Mouse (Mus musculus) forebrain, embryonic 12.5 days (tissue): Measurements from ENCODE around the gene Mfsd2b. TPM values are rescaled to one million over a fixed set of nuclear protein-coding genes. Genes with fewer than 3 reads are reported as not detected.

Experiments used
- ATAC-seq: fragments of 200-750 bp; cut with Nextera tagmentation; 2 replicates; pipeline ENCODE4 v1.8.0; 2017; ENCODE audit warnings: moderate TSS enrichment; ENCODE audit not compliant: low FRiP score
- H3K27ac ChIP-seq: fragments of 300-500 bp; sonication (generic); 2 replicates; pipeline ENCODE4 v1.5.1; 2016; ENCODE audit warnings: mild to moderate bottlenecking
- H3K27me3 ChIP-seq: fragments of 300-500 bp; sonication (generic); 2 replicates; pipeline ENCODE4 v1.6.1; 2016; ENCODE audit warnings: mild to moderate bottlenecking
- H3K36me3 ChIP-seq: fragments of 300-500 bp; sonication (generic); replicated peaks from 2 replicates; pipeline ENCODE4 v1.6.1; 2016; ENCODE audit warnings: mild to moderate bottlenecking
- H3K4me1 ChIP-seq: fragments of 300-500 bp; sonication (generic); 2 replicates; pipeline ENCODE4 v1.6.1; 2016
- H3K4me2 ChIP-seq: fragments of 300-500 bp; sonication (generic); 2 replicates; pipeline ENCODE4 v1.6.1; 2016; ENCODE audit warnings: mild to moderate bottlenecking, moderate library complexity
- H3K4me3 ChIP-seq: fragments of 300-500 bp; sonication (generic); replicated peaks from 2 replicates; pipeline ENCODE4 v1.5.1; 2016; ENCODE audit warnings: mild to moderate bottlenecking
- H3K9ac ChIP-seq: fragments of 300-500 bp; sonication (generic); 2 replicates; pipeline ENCODE4 v1.6.1; 2016; ENCODE audit warnings: mild to moderate bottlenecking
- H3K9me3 ChIP-seq: fragments of 300-500 bp; sonication (generic); 2 replicates; pipeline ENCODE4 v1.6.1; 2016
- WGBS: fragments of 180-500 bp; shearing (Covaris S2); methylation state at CpG from one replicate; pipeline ENCODE4 v1.1.7; 2016; 5-methylcytosine and 5-hydroxymethylcytosine counted together
- polyA plus RNA-seq: library from polyadenylated mRNA; unstranded; fragments of >200 nt; fragmentation: Nextera tagmentation; extraction: Ambion mirVana; gene quantifications from 2 replicates; pipeline ENCODE4 v1.2.1, GENCODE M21; 2016

Gene Mfsd2b
- polyA plus RNA-seq, 1 experiment from 2014 or later, result 2.5 TPM

- Histone ChIP-seq H3K4me1 (peaks cover 10% of the 10 kb centered on the region), H3K36me3 (no peaks in the 10 kb centered on the region), H3K4me2 (no peak overlapping the region), H3K9me3 (no peaks in the 10 kb centered on the region), H3K27me3 (peaks cover 14% of the 10 kb centered on the region), H3K27ac (no peak overlapping the region), H3K9ac (no peak overlapping the region), H3K4me3 (no peak overlapping the region)
- WGBS, result 95% methylated on average over 5 of the region's 5 CpGs
- ATAC-seq, result no peak
These were observed 2.9 kb downstream of the Mfsd2b start for GRCm38 (mm10) chr12:4871260-4871659.

DNA sequence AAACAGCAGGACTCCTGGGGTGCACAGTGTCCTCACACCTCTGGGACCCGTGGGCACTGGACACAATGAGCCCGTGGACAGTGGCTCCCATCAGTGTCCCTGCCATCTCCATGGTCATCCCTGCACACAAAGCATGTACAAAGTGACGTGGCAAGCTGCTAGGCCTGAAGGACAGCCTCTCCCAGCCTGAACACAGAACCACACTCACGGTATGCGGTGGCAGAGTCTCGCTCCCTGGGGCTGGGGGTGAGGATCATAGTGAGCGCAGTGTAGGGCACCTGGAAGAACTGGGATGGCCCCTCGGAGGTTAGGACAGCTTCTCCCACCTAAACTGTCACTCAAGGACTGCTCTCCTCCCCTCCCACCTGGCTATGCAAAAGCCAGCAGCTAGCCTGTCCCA is 5.2 kb downstream of the Mfsd2b start:
- H3K4me1 ChIP-seq, result peaks cover 6% of the 10 kb centered on the region
- H3K27me3 ChIP-seq, result peaks cover 14% of the 10 kb centered on the region
- no peaks in the 10 kb centered on the region for H3K36me3 ChIP-seq
- no peaks in the 10 kb centered on the region for H3K9me3 ChIP-seq
- H3K27ac ChIP-seq, result no peak overlapping the region
- no peak overlapping the region for H3K4me2 ChIP-seq
- no peak for ATAC-seq
- H3K4me3 ChIP-seq, result no peak overlapping the region
- no peak overlapping the region for H3K9ac ChIP-seq
- WGBS, result 82% methylated on average over 8 of the region's 8 CpGs

DNA sequence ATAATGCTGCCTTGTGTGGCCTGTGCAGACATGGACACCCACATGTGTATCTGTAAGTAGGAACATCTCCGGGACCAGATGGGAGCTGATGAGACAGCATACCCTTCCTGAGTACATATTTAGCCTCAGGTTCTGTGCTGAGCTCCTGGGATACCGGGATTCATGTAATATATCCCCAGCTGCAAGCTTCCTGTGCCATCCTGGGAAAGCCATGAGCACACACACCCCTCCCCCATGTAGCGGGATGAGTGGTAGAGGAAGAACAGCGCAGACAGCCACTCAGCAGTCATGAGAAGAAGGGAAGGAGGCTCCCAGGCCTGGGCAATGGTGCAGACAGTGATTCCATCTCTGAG is 9.8 kb downstream of the Mfsd2b start:
- Histone ChIP-seq H3K4me1 (peaks cover 3% of the 10 kb centered on the region; the same call in 1 of the 2 replicates), H3K27me3 (no peaks in the 10 kb centered on the region), H3K4me3 (no peak overlapping the region), H3K4me2 (no peak overlapping the region), H3K9me3 (no peaks in the 10 kb centered on the region), H3K36me3 (no peaks in the 10 kb centered on the region), H3K9ac (no peak overlapping the region), H3K27ac (no peak overlapping the region)
- ATAC-seq, result no peak
- WGBS, result 77% methylated on average over 4 of the region's 4 CpGs

- Histone ChIP-seq H3K9me3 (no peaks in the 10 kb centered on the region), H3K4me1 (peaks cover 3% of the 10 kb centered on the region; the same call in 1 of the 2 replicates), H3K4me2 (no peak overlapping the region), H3K27me3 (no peaks in the 10 kb centered on the region), H3K36me3 (no peaks in the 10 kb centered on the region), H3K9ac (no peak overlapping the region), H3K27ac (no peak overlapping the region), H3K4me3 (no peak overlapping the region)
- WGBS, result 78% methylated on average over 4 of the region's 4 CpGs
- ATAC-seq, result no peak; the same call in 1 of the 2 replicates
These were observed 10.4 kb downstream of the Mfsd2b start for GRCm38 (mm10) chr12:4863654-4864337.

DNA sequence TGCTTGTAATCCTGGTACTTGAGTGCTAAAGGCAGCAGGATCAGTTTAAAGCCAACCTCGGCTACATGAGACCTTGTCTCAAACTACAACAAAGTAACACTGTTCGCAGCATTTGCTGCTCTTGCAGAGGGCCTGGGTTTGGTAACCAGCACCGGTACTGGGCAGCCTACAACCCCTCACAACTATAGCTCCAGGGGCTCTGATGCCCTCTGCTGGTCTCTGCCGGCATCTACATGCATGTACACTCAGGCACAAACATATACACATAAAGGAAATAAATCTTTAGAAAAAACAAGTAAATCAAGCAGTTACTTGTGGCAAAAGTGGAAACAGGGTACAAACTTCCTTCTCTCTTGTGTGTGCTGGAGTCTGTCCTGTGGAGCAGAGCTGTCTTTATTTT is 11.5 kb downstream of the Mfsd2b start:
- Histone ChIP-seq H3K9ac (no peak overlapping the region), H3K4me3 (no peak overlapping the region), H3K9me3 (no peaks in the 10 kb centered on the region), H3K27me3 (no peaks in the 10 kb centered on the region), H3K27ac (no peak overlapping the region), H3K4me1 (peaks cover 3% of the 10 kb centered on the region; the same call in 1 of the 2 replicates), H3K36me3 (0 out of 2 replicates have a peak, but pooled peaks cover 4% of the 10 kb centered on the region), H3K4me2 (no peak overlapping the region)
- WGBS, result 94% methylated on average over 4 of the region's 4 CpGs
- no peak for ATAC-seq

DNA sequence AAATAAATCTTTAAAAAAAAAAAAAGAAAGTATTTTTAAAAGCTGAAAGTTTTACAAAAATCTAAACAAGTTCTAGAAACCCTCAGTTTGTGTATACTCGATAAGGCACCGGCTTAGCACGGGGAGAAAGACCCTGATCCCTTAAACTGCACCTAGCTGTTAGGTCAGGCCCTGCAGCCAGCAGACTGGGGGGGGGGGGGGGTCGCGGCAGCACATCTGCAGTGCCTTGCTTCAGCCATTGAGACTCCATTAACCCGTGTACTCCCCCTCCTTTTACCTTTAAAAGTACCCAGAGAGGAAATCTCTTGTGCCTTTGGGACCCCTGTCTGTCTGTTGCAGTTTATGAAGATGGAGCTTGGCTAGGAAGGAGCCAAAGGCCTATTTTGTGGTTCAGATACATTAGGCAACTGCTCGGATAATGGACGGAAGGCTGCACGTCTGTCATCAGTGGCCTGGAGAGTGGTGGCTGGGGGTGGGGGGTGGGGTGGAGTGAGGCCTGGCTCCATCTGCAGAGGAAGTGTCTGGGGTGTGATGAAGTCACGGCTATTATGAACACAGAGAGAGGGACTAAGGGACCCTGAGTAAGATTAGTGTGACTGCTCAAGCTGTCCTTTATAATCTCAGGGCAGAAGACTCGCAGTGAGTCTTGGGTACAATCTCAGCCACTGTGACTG is 14.8 kb downstream of the Mfsd2b start:
- ATAC-seq, result no peak
- Histone ChIP-seq H3K27me3 (no peaks in the 10 kb centered on the region), H3K9me3 (no peaks in the 10 kb centered on the region), H3K4me3 (no peak overlapping the region), H3K4me1 (peaks cover 2% of the 10 kb centered on the region; the same call in 1 of the 2 replicates), H3K27ac (no peak overlapping the region), H3K36me3 (peaks cover 19% of the 10 kb centered on the region), H3K9ac (no peak overlapping the region), H3K4me2 (no peak overlapping the region)
- 67% methylated on average over 11 of the region's 11 CpGs for WGBS

- Histone ChIP-seq H3K4me3 (no peak overlapping the region), H3K36me3 (peaks cover 30% of the 10 kb centered on the region), H3K4me1 (no peaks in the 10 kb centered on the region), H3K4me2 (no peak overlapping the region), H3K27ac (no peak overlapping the region), H3K9ac (no peak overlapping the region), H3K27me3 (no peaks in the 10 kb centered on the region), H3K9me3 (no peaks in the 10 kb centered on the region)
- WGBS, result 93% methylated on average over 2 of the region's 2 CpGs
- no peak for ATAC-seq
These were observed 17.3 kb downstream of the Mfsd2b start for GRCm38 (mm10) chr12:4856834-4857233.

- Histone ChIP-seq H3K9ac (no peak overlapping the region), H3K27me3 (no peaks in the 10 kb centered on the region), H3K27ac (no peak overlapping the region), H3K9me3 (no peaks in the 10 kb centered on the region), H3K4me2 (no peak overlapping the region), H3K4me1 (no peaks in the 10 kb centered on the region), H3K36me3 (peaks cover 35% of the 10 kb centered on the region), H3K4me3 (no peak overlapping the region)
- WGBS, result 97% methylated on average over 5 of the region's 5 CpGs
- ATAC-seq, result no peak
These were observed 18.0 kb downstream of the Mfsd2b start for GRCm38 (mm10) chr12:4856160-4856559.

- Histone ChIP-seq H3K4me2 (peak overlapping the region; percentile 75), H3K27ac (no peak overlapping the region), H3K4me1 (peaks cover 26% of the 10 kb centered on the region), H3K27me3 (peaks cover 32% of the 10 kb centered on the region), H3K4me3 (peak overlapping the region; percentile 68), H3K36me3 (peaks cover under 1% of the 10 kb centered on the region; the same call in 1 of the 2 replicates), H3K9me3 (no peaks in the 10 kb centered on the region), H3K9ac (peak overlapping the region; percentile 57)
- WGBS, result 1% methylated on average over 12 of the region's 12 CpGs
- peak; percentile 57; the same call in 1 of the 2 replicates for ATAC-seq
These were observed 30.4 kb downstream of the Mfsd2b start for GRCm38 (mm10) chr12:4843741-4844140.

DNA sequence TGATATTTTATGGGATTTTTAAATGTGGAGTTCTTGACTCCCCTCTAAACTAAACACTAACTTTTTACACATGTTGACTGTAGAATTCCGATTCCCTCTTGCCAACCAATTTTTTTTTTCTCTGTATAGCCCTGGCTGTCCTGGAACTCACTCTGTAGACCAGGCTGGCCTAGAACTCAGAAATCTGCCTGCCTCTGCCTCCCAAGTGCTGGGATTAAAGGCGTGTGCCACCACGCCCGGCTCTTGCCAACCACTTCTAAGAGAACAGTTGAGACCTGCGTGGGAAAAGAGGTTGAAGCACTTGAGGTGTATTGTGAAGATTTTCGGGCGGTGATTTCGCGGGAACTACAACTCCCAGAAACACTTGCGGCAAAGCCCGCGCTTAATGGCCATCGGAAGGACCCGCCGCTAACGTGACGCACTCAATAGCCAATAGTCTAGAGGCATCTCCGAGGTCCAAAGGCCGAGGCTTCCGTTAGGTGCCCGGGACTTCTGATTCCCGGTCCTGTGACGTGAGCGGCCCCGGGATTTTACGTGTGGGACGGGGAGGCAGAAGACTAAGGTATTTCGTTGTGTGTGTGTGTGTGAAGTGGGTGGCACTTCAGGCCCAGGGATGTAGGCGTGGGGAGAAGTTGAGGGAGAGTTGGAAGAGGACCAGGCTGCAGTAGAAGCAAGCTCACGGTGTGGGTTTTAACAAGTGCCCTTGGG is 31.1 kb downstream of the Mfsd2b start, which contains the start of gene Wdcp:
Wdcp (plus strand) TSS at position 414 of the 708 bp plus-strand sequence.
- H3K4me2 ChIP-seq, result peak within 1 kb of the TSS; percentile 75
- WGBS, result under 1% methylated on average over 30 of the region's 30 CpGs
- H3K27me3 ChIP-seq, result peaks cover 32% of the 10 kb centered on the region
- H3K9ac ChIP-seq, result peak within 1 kb of the TSS; percentile 57
- H3K4me3 ChIP-seq, result peak within 1 kb of the TSS; percentile 68
- H3K36me3 ChIP-seq, result no peaks in the 10 kb centered on the region
- H3K27ac ChIP-seq, result 0 out of 2 replicates have a peak within 1 kb of the TSS, but pooled peaks have one; percentile 53
- H3K9me3 ChIP-seq, result no peaks in the 10 kb centered on the region
- ATAC-seq, result peak; percentile 92
- peaks cover 26% of the 10 kb centered on the region for H3K4me1 ChIP-seq

GRCm38 (mm10) chr12:4842456-4842855 is 31.7 kb downstream of the Mfsd2b start:
- ATAC-seq, result 0 out of 2 replicates have a peak, but pooled peaks have one; percentile 7
- H3K27me3 ChIP-seq, result peaks cover 32% of the 10 kb centered on the region
- peaks cover 26% of the 10 kb centered on the region for H3K4me1 ChIP-seq
- no peak overlapping the region for H3K9ac ChIP-seq
- H3K9me3 ChIP-seq, result no peaks in the 10 kb centered on the region
- no peaks in the 10 kb centered on the region for H3K36me3 ChIP-seq
- H3K4me2 ChIP-seq, result no peak overlapping the region
- WGBS, result 86% methylated on average over 8 of the region's 8 CpGs
- no peak overlapping the region for H3K27ac ChIP-seq
- no peak overlapping the region for H3K4me3 ChIP-seq

DNA sequence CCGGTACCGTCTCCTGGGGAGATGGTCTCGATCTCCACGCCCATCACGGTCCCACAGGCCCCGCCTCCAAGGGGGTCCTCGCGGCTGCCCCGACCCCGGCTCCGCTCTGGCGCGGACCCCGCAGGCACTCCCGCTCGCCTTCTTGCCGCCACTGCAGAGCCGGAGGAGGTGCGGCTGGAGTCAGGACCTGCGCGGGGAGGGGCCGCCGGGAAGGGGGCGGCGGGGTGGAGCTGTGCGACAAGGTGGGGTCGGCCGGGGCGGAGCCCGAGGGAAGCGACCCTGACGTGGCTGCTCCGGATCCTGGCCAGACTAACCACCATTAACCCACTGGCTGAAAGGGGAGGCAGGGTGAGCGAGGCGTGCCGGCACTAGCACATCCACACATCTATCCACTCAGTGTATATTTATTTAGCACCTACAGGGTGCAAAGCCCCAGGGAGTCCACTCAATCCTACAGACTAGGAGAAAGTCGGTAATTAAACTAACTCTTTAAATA is 32.7 kb downstream of the Mfsd2b start, which contains the start of gene Fkbp1b:
Fkbp1b (minus strand) TSS at position 200 of the 496 bp plus-strand sequence.
- under 1% methylated on average over 37 of the region's 37 CpGs for WGBS

More for the DNA sequence above, 32.7 kb downstream of the Mfsd2b start, which contains the start of gene Fkbp1b:
- peak; percentile 61 for ATAC-seq
- no peak within 1 kb of the TSS for H3K27ac ChIP-seq
- H3K9ac ChIP-seq, result peak within 1 kb of the TSS; percentile 68
- peaks cover 26% of the 10 kb centered on the region for H3K4me1 ChIP-seq
- peak within 1 kb of the TSS; percentile 76 for H3K4me3 ChIP-seq
- peaks cover 32% of the 10 kb centered on the region for H3K27me3 ChIP-seq
- H3K9me3 ChIP-seq, result no peaks in the 10 kb centered on the region
- H3K4me2 ChIP-seq, result peak within 1 kb of the TSS; percentile 94
- no peaks in the 10 kb centered on the region for H3K36me3 ChIP-seq
